Mouse (Mus musculus) liver, postnatal 0 days (tissue): ENCODE results near the gene Hbs1l.

Experiments
- CTCF ChIP-seq: sonication (generic); IDR thresholded peaks from 2 replicates; pipeline ENCODE4 v1.5.1; 2016; ENCODE audit warnings: antibody characterized with exemption, low read depth
- EP300 ChIP-seq: IDR thresholded peaks from 2 replicates; pipeline ENCODE4 v1.6.1; 2016; ENCODE audit warnings: antibody characterized with exemption, low read depth, mild to moderate bottlenecking

- TF ChIP-seq CTCF (peak; percentile 61), EP300 (no peak)
These were observed 41.3 kb upstream of the Hbs1l start for GRCm38 (mm10) chr10:21254266-21255140.
